Mouse (Mus musculus) megakaryocyte, embryonic 14.5 days (primary cell): ENCODE results near the gene Bcat1. TPM values are rescaled to one million over a fixed set of nuclear protein-coding genes. Genes with fewer than 3 reads are reported as not detected.

ENCODE experiments used
- H3K27me3 ChIP-seq: replicated peaks from 2 replicates; pipeline ENCODE3; 2012; ENCODE audit warnings: inconsistent platforms
- H3K36me3 ChIP-seq: replicated peaks from 2 replicates; pipeline ENCODE3; 2012; ENCODE audit warnings: low read length, inconsistent platforms, mixed read lengths
- H3K4me1 ChIP-seq: 2 replicates; pipeline ENCODE4 v1.6.1; 2012; ENCODE audit warnings: inconsistent platforms
- H3K4me3 ChIP-seq: replicated peaks from 2 replicates; pipeline ENCODE3; 2012; ENCODE audit warnings: moderate library complexity, mild to moderate bottlenecking, inconsistent platforms
- H3K9me3 ChIP-seq: 2 replicates; pipeline ENCODE4 v1.6.1; 2012; ENCODE audit warnings: inconsistent platforms
- FLI1 ChIP-seq: IDR thresholded peaks from 2 replicates; pipeline ENCODE4 v1.6.1; 2012; ENCODE audit warnings: low read length, inconsistent platforms, mixed read lengths
- GATA1 ChIP-seq: IDR thresholded peaks from 3 replicates; pipeline ENCODE4 v1.6.1; 2012; ENCODE audit warnings: mixed read lengths, low read length, inconsistent platforms, borderline replicate concordance
- polyA plus RNA-seq: library from polyadenylated mRNA; stranded (reverse); fragments of >175 nt; gene quantifications from 2 replicates; pipeline ENCODE4 v1.2.3, GENCODE M21; 2012; ENCODE audit warnings: low replicate concordance; ENCODE audit not compliant: insufficient read depth

Gene Bcat1
- 0.81 TPM in 1 of 2 replicates, not detected in the other for polyA plus RNA-seq

GRCm38 (mm10) chr6:145075548-145076224 is at the start of gene Bcat1:
Gene Bcat1 (minus strand): TSS chr6:145076184.
- TF ChIP-seq FLI1 (no peak), GATA1 (no peak)
- peaks cover 52% of the 10 kb centered on the region for H3K27me3 ChIP-seq
- no peaks in the 10 kb centered on the region for H3K36me3 ChIP-seq
- H3K4me1 ChIP-seq = peaks cover 16% of the 10 kb centered on the region
- peak within 1 kb of the TSS; percentile 92 for H3K4me3 ChIP-seq
- no peaks in the 10 kb centered on the region for H3K9me3 ChIP-seq

- Histone ChIP-seq H3K4me1 (peaks cover 69% of the 10 kb centered on the region), H3K36me3 (peaks cover 41% of the 10 kb centered on the region), H3K9me3 (peaks cover 4% of the 10 kb centered on the region), H3K4me3 (peak overlapping the region; percentile 81), H3K27me3 (no peaks in the 10 kb centered on the region)
- no peak for TF ChIP-seq FLI1
- TF ChIP-seq GATA1 = no peak
Measured at GRCm38 (mm10) chr6:145125591-145126113, 49.7 kb upstream of the Bcat1 start.

- Histone ChIP-seq H3K4me1 (peaks cover 69% of the 10 kb centered on the region), H3K27me3 (no peaks in the 10 kb centered on the region), H3K36me3 (peaks cover 32% of the 10 kb centered on the region), H3K4me3 (peak overlapping the region; percentile 81), H3K9me3 (peaks cover 4% of the 10 kb centered on the region)
- TF ChIP-seq FLI1 = no peak
Measured at GRCm38 (mm10) chr6:145124621-145125020, 48.6 kb upstream of the Bcat1 start.

- Histone ChIP-seq H3K27me3 (no peaks in the 10 kb centered on the region), H3K36me3 (peaks cover 20% of the 10 kb centered on the region), H3K9me3 (peaks cover 4% of the 10 kb centered on the region), H3K4me3 (peak overlapping the region; percentile 95), H3K4me1 (peaks cover 63% of the 10 kb centered on the region)
- TF ChIP-seq GATA1 = no peak
- TF ChIP-seq FLI1 = no peak
Measured at GRCm38 (mm10) chr6:145123136-145124060, 47.4 kb upstream of the Bcat1 start.

GRCm38 (mm10) chr6:145122423-145123059 is 46.6 kb upstream of the Bcat1 start:
- TF ChIP-seq FLI1 = no peak
- no peak for TF ChIP-seq GATA1
- H3K4me3 ChIP-seq = peak overlapping the region; percentile 95
- no peaks in the 10 kb centered on the region for H3K27me3 ChIP-seq
- H3K4me1 ChIP-seq = peaks cover 61% of the 10 kb centered on the region
- H3K9me3 ChIP-seq = peaks cover 4% of the 10 kb centered on the region
- H3K36me3 ChIP-seq = peaks cover 13% of the 10 kb centered on the region

- no peak for TF ChIP-seq GATA1
- Histone ChIP-seq H3K4me1 (peaks cover 58% of the 10 kb centered on the region), H3K4me3 (peak overlapping the region; percentile 95), H3K36me3 (peaks cover 7% of the 10 kb centered on the region), H3K9me3 (no peaks in the 10 kb centered on the region), H3K27me3 (no peaks in the 10 kb centered on the region)
Measured at GRCm38 (mm10) chr6:145121590-145122420, 45.8 kb upstream of the Bcat1 start.

GRCm38 (mm10) chr6:145120787-145121589 is 45.0 kb upstream of the Bcat1 start:
- Histone ChIP-seq H3K9me3 (peaks cover 4% of the 10 kb centered on the region; the same call in 1 of the 2 replicates), H3K4me3 (peak overlapping the region; percentile 95), H3K27me3 (no peaks in the 10 kb centered on the region), H3K36me3 (peaks cover 9% of the 10 kb centered on the region), H3K4me1 (peaks cover 61% of the 10 kb centered on the region)
- TF ChIP-seq FLI1 = 0 out of 2 replicates have a peak, but pooled peaks have one; percentile 16
- TF ChIP-seq GATA1 = 0 out of 3 replicates have a peak, but pooled peaks have one; percentile 33

GRCm38 (mm10) chr6:145120086-145120485 is 44.1 kb upstream of the Bcat1 start:
- Histone ChIP-seq H3K4me1 (peaks cover 60% of the 10 kb centered on the region), H3K36me3 (peaks cover 6% of the 10 kb centered on the region), H3K4me3 (no peak overlapping the region), H3K9me3 (peaks cover 5% of the 10 kb centered on the region; the same call in 1 of the 2 replicates), H3K27me3 (no peaks in the 10 kb centered on the region)
- no peak for TF ChIP-seq FLI1
- TF ChIP-seq GATA1 = no peak
